Mouse (Mus musculus): Measurements from ENCODE around the gene Elp4. TPM values are rescaled to one million over a fixed set of nuclear protein-coding genes. Genes with fewer than 3 reads are reported as not detected.

Gene Elp4
- total RNA-seq, 4 experiments from 2014 or later = 17.3 to 28.9 (median 20.5) TPM

GRCm38 (mm10) chr2:105683771-105684410, 220.5 kb downstream of the Elp4 start:
- DNase-seq (ENCODE audit: low spot score in 2 of 2) = no peak

- no peak for DNase-seq (ENCODE audit: low spot score in 2 of 2)
Observed at GRCm38 (mm10) chr2:105682634-105683351, 221.6 kb downstream of the Elp4 start.

GRCm38 (mm10) chr2:105682011-105682501, 222.3 kb downstream of the Elp4 start:
- DNase-seq (ENCODE audit: low spot score in 2 of 2) = no peak

GRCm38 (mm10) chr2:105680999-105681710, 223.2 kb downstream of the Elp4 start:
- DNase-seq (ENCODE audit: low spot score in 2 of 2) = no peak

- DNase-seq (ENCODE audit: low spot score in 2 of 2) = no peak
Observed at GRCm38 (mm10) chr2:105680146-105680998, 224.0 kb downstream of the Elp4 start.

GRCm38 (mm10) chr2:105679331-105679730, 225.0 kb downstream of the Elp4 start:
- no peak for DNase-seq (ENCODE audit: low spot score in 2 of 2)

- no peak for DNase-seq (ENCODE audit: low spot score in 2 of 2)
Observed at GRCm38 (mm10) chr2:105678880-105679321, 225.5 kb downstream of the Elp4 start.

GRCm38 (mm10) chr2:105678306-105678705, 226.1 kb downstream of the Elp4 start:
- DNase-seq (ENCODE audit: low spot score in 2 of 2) = no peak

- no peak for DNase-seq (ENCODE audit: low spot score in 2 of 2)
Observed at GRCm38 (mm10) chr2:105677434-105678105, 226.8 kb downstream of the Elp4 start.

GRCm38 (mm10) chr2:105676909-105677433, 227.4 kb downstream of the Elp4 start:
- no peak for DNase-seq (ENCODE audit: low spot score in 2 of 2)

GRCm38 (mm10) chr2:105676080-105676908, 228.1 kb downstream of the Elp4 start:
- no peak for DNase-seq (ENCODE audit: low spot score in 2 of 2)

GRCm38 (mm10) chr2:105675730-105676079, 228.7 kb downstream of the Elp4 start:
- DNase-seq (ENCODE audit: low spot score in 2 of 2) = no peak

GRCm38 (mm10) chr2:105674875-105675729, 229.3 kb downstream of the Elp4 start:
- peak; percentile 63 to 81 for DNase-seq (ENCODE audit: low spot score in 2 of 2)

- DNase-seq (ENCODE audit: low spot score in 2 of 2) = no peak
Observed at GRCm38 (mm10) chr2:105674061-105674874, 230.1 kb downstream of the Elp4 start.

- DNase-seq (ENCODE audit: low spot score in 2 of 2) = no peak
Observed at GRCm38 (mm10) chr2:105673631-105674060, 230.7 kb downstream of the Elp4 start.

- DNase-seq (ENCODE audit: low spot score in 2 of 2) = no peak
Observed at GRCm38 (mm10) chr2:105673054-105673453, 231.3 kb downstream of the Elp4 start.

- no peak for DNase-seq (ENCODE audit: low spot score in 2 of 2)
Observed at GRCm38 (mm10) chr2:105672596-105672960, 231.8 kb downstream of the Elp4 start.
